Mouse (Mus musculus): ENCODE results near the gene Myo1b. TPM values are rescaled to one million over a fixed set of nuclear protein-coding genes. Genes with fewer than 3 reads are reported as not detected.
A peak's percentile ranks its signal among the peaks of the same experiment; 100 is the strongest.

Myo1b gene
- 10 to 100 TPM; 63.2 to 64.2 TPM for total RNA-seq (2021)
- long read RNA-seq, experiment 1, full-length matches to known transcripts: 7 of 18 reads
- long read RNA-seq, experiment 1, partial matches to known transcripts: 9 of 18 reads
- long read RNA-seq, experiment 1, other reads (novel, unspliced or antisense): 2 of 18 reads
- long read RNA-seq, experiment 2, full-length matches to known transcripts: 9 of 10 reads
- long read RNA-seq, experiment 2, partial matches to known transcripts: 1 of 10 reads
- long read RNA-seq, experiment 2, other reads (novel, unspliced or antisense): 0 of 10 reads

DNA sequence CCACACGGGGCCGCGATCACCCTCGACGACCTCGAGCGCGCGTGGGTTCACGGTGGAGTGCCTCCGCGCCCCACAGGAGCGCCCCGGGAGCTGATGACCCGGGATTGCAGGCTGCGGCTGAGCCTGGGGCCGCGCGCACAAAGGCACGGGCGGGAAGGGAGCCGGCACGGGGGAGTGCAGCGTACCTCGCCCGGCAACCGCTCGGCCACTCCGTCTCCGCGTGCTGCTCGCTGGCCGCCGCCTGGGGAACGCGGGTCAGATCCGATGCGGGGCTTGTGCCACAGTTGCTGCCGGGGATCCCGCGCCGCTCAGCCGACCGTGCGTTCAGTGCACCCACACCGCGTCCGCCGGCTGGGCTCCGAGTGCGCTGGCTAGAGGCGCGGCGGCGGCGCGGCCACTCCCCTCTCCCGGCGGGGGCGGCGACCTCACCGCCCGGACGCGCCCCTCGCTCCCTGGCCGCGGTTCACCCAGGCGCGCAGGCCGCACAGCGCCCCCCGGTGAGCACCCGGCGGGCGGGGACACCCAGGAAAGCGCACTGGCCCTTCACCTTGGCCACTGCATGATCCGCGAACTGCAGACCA lies at the start of gene Myo1b:
Myo1b (minus strand) TSS at position 496 of the 581 bp plus-strand sequence.
- DNase-seq: peak; percentile 87 to 93

DNA sequence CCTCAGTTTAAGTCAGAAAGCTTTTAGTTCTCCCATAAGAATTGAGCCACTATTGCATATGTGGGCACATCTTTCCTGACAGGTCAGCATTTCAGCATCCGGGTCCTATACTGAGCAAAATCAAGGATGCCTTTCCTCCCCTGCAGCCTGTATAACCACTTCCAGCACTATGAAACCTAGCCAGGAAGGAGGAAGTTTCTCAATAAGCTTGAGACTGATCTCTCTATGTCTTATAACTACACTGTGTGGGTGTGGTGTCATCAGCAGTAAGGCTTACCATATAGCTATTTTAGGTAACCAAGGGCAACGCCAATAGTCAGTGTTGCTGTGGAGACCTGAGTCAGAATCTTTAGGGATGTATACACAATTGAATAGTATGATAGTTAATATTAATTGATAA lies 48.8 kb upstream of the Myo1b start:
- no peak for DNase-seq

DNA sequence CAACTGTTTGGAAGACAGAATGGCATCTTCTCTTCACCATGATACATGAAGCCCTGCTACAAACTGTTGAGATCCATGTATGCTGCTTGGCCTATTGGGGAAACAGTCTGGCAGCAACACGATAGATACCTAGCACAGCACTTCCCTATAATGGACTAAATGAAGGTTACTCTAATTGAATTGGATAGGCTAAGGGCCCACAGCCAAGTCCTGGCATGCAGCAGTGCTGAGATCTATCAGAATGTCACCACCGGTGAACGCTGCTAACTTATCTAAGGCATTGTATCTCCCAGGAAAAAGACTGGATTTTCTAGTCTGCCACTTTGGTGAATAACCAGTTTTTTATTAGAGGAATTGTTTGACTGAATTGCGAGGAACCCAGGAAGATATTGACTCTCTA lies 31.2 kb upstream of the Myo1b start:
- DNase-seq: no peak

DNA sequence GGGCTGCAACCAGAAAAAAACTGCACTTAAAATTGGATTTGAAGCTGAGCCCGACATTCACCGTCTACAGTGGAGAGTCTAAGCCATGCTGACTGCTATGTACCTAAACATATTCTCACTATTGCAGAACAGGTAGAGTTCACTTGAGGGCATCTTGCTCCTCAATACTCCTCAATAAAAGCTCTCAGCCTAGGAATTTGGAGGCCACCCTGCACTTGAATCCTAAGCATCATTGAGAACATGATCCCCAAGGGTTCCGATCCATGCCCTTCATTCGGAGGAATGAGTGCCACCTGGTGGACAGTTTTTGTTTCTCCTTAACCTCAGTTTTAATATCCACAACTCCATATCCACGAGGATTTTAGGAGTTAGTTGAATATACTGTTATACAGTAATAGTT lies 28.9 kb upstream of the Myo1b start:
- peak; percentile 21 to 60 for DNase-seq

DNA sequence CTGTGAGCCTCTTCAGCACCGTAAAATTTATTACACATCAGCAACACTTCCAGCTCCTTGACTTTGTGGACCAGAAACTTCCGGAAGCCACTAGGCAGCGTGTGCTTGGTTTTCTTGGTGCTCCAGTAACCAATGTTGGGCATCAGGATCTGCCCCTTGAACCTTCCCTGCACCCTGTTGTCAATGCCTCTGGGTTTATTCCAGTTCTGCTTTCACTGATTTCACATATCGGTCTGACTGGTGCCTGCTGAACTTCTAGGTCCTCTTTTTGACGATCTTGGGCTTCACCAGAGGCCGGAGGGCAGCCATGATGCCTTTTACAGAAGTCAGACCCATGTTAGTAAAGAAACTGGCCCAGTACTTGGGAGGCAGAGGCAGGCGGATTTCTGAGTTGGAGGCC lies 22.5 kb upstream of the Myo1b start:
- DNase-seq: no peak

DNA sequence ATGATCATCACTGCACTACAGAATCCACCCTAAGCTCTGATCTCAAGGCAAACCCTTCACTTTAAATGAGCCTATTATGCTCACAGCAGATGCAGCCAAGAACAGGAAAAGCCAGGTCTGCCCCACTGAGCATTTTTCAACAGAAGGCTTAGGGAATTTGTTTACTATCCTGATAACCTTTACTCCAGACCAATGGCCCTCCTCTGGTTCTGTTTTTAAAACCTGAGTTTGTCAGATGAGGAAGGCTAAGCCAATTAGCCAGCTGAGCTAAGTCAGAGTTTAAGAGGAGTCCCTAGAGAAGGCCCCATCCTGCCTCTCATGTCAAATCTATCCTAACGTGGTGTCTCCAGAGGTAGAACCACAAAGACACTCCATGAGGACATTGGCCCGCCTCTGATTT lies 19.1 kb upstream of the Myo1b start:
- no peak for DNase-seq

DNA sequence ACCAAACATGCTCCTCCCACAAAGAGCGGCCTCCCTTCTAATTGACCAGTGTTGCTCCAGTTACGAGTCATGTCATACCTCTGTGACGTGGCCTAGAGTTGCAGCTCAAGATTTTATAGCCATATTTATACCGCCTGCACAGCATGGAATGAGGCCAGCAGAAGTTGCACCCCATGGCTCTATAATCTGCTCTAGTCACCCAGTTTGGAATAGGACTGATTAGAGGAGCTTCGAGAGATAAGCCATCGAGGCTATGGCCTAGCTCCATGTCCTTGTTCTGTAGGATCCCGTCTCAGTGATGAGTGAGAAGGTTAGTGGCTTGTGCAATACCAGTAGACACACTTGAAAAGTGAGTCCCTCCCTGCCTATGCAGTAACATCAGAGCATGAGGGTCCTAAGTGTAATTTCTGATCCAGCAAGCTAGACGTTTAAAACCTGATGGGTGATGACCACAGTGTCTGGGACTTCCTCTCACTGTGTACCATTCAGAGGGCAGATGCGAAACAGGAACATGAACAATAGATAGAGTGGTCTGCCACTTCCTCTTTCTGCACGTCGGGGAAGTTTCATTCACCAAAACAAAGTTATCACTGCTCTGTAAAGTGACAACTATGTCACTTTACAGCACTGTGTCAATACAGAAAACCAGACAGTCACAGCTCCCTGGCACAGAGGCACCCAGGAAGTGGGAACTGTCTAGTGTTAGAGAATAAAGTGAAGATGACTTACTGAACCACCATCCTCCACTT lies 18.5 kb upstream of the Myo1b start:
- no peak for DNase-seq

DNA sequence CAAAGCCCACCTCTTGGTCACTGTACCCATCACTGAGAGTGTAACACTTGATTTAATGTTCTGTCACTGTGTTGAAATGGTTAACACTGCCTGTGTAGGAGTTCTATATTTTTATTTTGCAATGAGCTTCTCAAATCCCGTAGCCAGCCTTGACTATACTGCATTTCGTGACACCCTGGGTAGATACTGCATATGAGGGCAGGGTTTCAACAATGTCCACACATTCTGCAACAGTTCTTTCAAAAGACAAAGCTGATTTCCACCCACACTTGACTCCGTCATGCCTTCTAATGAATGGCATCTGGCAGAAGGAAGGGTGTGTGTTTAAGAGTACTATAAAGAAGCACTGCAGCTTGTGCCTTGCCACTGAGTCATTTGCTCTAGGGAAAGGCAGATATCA lies 17.0 kb upstream of the Myo1b start:
- DNase-seq: no peak

DNA sequence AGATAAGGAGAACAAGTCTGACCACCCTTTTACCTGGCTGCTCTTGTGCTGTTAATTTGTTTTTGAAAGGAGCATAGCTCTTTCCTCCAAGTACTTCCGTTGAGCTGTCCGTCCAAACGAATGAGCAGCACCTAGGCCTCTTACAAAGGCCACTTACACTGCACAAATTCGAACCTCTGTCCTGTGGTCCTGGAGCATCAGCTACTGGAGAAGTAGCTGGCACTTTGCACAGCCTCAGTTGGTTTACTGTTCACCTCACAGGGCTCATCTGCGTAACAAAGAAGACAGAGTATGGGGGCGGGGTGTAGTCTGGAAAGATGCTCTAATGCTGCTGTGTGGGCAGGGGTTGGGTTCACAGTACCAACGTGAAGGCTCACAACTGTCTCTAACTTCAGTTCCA lies 15.7 kb upstream of the Myo1b start:
- DNase-seq: no peak

DNA sequence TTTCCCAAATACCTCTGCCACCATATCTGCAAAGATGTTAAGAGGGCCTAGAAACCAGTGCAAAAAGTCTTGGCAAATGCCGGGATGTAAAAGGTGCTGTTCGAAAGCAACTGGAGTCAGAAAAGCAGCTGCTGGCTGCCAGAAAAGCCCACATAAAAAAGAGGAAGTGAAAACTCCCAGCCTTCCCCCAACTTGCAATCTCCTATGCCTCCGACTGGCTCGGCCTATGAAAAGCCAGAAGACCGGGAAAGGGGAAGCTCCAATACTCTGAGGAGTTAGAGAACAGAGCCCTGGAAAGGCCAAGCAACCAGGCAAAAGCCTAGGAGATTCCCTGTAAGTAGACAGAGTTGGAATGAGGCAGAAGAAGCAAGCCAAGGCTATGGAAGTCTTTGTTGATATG lies 14.7 kb upstream of the Myo1b start:
- DNase-seq: no peak

DNA sequence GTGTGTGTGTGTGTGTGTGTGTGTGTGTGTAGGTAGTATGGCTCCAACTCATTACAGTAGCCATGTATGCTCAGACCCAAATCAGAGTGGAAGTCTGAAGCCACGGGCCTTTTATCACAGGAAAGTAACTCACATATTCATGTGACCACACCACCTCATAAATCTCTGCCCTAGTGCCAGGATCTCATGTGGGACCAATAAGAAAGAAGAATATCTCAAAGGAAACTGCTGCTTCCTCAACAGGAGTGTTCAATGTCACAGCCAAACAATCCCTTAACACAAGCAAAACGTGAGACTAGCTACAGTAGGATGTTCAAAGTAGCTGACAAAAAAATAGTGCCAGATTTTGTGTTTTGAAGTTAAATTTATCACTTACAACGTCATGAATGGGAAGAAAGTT lies 13.7 kb upstream of the Myo1b start:
- DNase-seq: no peak

DNA sequence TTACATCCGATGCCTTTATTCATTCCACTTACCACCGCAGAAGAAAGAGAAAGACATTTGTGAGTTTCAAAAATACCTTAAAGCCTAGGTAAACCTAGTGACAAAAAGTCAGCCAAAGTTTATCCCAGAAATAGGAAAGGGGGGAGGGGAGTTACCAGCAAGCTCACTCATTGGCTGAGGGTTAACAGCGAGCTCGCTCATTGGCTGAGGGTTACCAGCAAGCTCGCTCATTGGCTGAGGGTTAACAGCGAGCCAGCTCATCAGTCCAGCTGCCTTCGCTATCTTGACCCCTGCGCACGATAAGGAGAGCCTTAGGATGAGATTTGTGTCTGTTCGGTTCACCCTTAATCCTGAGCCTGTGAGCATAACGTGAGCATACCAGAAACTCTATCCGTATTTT lies 6.9 kb upstream of the Myo1b start:
- DNase-seq: no peak

DNA sequence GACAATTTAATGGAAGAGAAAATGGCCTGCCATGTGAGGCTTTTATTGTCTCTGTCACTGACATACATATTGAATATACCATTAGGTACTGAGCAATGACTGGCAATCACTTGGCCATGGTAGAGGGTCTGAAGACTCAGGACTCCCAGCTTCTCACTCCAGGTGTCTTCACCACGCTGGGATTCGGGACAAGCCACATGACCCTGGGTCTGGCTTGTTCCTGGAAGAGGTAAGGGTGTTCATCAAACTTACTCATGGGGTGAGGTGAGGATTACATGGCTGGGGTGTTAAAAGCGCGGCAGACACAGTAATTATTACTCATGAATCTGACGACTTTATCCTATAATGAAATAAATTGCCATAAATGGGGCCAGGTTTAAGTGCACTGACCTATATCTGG lies 405 bp upstream of the Myo1b start:
- no peak for DNase-seq

DNA sequence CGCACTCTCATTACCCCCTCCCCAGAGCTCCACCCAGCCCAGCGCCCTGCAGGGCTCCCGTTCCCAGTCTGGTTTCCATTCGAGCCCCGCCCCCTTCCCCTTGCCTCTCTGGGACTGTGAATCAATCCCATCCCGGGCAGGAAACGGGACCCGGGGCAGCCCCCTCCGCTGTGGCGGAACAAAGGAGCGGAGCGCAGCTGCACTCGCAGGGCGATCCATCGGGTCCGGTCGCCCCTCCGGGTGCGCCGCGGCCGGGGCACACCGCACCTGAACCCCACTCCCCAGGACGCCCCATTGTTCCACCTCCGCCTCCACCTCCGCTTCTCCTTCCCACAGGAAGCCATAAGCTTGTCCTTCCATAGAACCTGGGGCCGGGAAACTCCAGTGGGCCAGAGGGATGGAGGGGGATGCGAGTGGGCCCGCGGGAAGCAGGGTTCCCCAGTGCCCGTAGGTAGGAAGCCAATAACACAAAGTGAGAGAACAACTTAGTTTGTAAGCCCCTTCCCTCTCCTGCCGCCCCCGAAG lies 758 bp downstream of the Myo1b start:
- peak; percentile 86 to 93 for DNase-seq

DNA sequence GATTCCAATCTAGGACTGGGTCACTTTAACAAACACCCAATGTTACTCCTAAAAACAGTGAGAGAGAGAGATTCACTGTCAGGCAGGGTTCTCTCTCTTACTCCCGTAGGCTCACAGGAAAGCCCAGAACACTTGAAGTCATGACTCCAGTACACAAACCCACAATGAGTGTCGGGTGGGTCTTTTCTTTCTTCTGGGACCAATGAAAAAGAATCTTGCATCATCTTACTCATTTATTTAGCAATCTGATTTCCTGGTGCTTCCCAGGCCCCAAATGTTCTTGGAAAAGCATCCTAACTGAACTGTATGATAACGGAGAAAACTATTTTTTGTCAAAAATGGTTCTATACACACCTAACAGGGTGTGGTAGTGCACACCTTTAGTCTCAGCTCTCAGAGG lies 1.8 kb downstream of the Myo1b start:
- DNase-seq: no peak

DNA sequence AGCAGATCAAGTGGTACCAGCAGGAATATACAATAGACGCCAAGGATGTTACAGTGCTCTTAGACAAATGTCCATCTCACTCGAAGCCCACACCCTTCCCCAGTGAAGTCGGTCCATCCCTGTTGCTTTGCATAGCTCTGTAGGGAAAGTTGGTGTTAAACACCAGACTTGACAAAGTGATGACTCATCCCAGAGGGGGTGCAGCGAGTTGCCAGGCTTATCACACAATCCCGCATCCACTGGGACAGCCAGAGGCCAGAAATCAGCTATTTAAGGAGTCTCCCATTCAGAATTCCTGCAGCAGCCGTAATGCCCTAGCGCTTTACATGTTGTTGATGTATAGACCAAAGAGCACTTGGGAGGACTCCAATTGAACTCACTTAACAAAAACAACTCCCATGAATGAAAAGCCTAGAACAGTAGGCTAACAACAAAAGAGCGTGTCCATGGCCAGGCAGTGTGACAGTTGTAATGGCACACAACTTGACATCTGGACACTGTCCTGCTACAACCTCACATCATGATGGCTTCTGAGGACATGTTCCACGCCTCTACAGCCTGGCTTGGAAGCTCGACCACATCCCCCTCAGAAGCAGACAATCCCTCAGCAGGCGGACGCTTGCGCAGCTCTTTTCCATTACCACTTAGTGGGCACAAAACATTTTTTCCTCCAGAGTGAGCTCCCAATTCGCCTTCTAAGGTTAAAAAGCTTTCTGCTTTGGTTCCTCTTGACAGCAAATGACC lies 2.6 kb downstream of the Myo1b start:
- DNase-seq: peak; percentile 46 to 60

DNA sequence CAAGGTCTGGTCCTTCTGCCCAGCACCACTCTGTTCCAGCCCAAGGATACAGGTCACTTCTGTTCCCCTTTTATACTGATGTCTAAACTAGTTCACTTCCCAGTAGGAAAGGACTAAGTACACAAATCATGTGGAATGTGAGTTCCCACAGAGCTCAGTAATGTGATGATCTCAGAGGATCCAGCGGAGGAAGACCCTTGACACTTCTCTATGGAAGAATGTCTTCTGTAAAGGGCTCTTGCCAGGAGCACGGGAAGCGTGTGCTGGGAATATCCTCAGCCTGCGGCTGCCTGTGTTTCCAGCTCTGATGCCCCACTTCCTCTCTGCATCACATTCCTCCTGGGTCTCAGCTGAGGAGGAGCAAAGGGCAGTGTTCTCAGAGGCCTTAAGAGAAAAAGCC lies 4.5 kb downstream of the Myo1b start:
- DNase-seq: peak; percentile 26 to 39

DNA sequence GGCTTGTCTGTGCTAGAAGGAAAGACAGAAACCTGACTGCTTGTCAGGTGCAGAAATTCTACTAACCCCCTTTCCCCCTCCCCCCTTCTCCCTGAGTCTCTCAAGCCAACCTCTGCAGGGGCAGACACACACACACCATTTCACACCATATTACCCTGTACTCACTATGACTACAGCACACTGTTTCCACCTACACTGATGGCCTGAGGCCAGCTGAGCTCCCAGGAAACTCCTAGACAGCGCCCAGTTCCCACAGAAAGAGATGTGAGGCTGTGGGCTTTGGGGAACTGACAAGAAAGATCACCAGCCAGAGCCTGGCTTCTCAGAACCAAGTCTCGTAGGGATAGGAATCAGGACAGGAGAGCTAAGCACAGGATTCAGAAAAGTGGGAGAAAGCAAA lies 6.7 kb downstream of the Myo1b start:
- no peak for DNase-seq

DNA sequence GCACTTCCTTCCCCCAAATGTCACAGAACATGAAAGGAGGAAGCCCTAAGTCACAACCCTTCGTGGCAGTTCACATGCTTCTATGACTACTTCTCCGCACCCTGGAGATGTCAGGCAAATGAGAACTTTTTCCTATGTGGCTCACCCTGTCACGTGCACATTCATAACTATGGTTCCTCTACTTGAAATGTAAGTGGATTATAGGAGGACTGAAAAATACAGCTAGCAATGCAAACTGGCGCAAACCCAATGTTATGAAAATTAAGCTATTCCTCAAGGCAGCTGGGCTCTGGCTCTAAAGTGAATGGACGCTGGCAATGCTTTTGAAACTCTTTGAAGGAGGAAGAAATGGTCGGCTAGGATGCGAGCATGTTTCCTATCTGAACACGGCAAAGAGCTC lies 8.1 kb downstream of the Myo1b start:
- DNase-seq: no peak

DNA sequence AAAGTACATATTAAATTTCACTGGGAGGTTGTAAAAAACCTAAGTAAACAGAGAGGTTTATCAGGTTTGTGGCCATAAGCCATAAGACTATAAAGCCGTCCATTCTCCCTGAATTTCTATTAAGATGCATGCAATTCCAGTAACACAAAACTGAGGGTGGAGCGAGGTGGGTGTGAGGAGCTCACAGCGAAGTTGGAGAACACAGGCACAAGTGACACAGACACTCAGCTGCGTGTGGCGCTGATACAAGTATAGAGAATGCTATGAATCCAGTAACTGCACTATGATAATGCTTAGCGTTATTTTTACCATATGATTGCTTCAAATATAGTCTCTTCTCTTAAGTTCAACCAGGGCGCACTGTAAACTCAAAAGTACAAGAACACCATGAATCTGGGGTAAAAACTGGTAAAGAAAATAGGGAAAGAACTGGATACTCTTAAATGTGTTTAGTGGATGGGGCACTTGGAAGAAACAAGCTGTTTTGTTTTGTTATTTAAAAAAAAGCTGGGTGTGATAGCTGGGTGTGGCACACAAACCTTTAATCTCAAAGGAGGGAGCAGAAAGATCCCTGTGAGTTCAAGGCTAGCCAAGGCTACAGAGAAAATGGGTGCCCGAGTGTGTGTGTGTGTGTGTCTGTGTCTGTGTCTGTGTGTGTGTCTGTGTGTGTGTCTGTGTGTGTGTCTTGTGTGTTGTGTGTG lies 9.5 kb downstream of the Myo1b start:
- DNase-seq: no peak

DNA sequence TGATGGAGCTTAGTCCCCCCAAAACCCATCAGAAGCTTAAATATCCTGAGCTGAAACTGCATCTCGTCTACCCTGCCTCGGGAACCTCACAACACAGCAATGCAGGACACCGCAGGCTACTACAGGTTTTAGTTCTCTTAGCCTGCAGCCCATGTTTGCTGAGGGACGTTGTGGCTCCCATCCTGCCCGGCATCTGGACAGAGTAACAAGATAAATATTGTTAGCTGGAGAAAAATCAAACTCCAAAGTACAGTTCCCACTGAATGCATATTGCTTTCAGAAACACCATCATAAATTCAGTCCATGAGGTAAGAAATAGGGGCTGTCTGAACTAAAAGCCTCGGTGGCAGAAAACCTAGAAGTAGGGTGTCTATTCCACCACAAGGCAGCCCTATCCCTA lies 10.8 kb downstream of the Myo1b start:
- no peak for DNase-seq

DNA sequence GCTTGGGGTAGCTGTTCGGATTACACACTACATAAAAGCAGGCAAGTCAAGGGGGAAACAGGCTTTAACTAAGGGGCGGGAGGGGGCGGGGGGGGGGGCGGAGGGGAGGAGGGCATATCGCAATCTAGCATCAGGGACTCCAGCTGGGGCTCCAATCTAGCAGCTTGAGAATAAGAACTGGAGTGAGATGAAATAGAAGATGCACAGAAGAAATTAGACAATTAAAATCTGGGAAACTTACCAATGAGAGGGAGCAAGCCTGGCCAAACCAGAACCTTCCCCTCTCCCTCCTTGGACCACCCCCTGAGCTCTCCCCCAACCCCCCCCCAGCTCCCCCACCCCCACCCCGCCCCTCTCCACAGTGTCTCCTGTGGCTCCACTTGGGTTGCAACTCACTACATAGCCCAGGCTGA lies 18.7 kb downstream of the Myo1b start:
- no peak for DNase-seq

Data from adrenal gland, postnatal 36 days (tissue).